In genomic region chr7:78621115-78621514, GRCm38 (mm10) we compare ENCODE assay signal across 25 mouse cellular contexts.
DNase-seq lines count a peak whose midpoint lies in the region; ATAC-seq lines count a peak whose summit lies in the region.
"Had no signal": no experiment of that assay in that cellular context is flagged by ENCODE, and none has a peak within 500 bp of the region (broad histone marks: within the 10 kb centered on the region; RNA-seq: fewer than 3 reads in every experiment).

No protein-coding gene starts in this region.

- H3K9me3 ChIP-seq in midbrain, embryonic 10.5 days (replicated peaks) = no peaks in the 10 kb centered on the region
- no peaks in the 10 kb centered on the region for H3K9me3 ChIP-seq in midbrain, embryonic 16.5 days (replicated peaks; ENCODE audit: control insufficient read depth, low read length, poor library complexity, severe bottlenecking)
- H3K9me3 ChIP-seq in hindbrain, embryonic 14.5 days (ENCODE audit: control insufficient read depth, low read length) = no peaks in the 10 kb centered on the region
- H3K9me3 ChIP-seq: embryonic facial prominence, embryonic 12.5 days; embryonic facial prominence, embryonic 15.5 days; forebrain, embryonic 12.5 days; forebrain, embryonic 15.5 days; G1E; hindbrain, embryonic 12.5 days; intestine, embryonic 15.5 days had no signal

- 60% methylated on average over 4 of the region's 4 CpGs for WGBS in midbrain, embryonic 10.5 days
- 46% methylated on average over 4 of the region's 4 CpGs for WGBS in midbrain, embryonic 16.5 days
- 49% methylated on average over 4 of the region's 4 CpGs for WGBS in hindbrain, embryonic 14.5 days

- H3K27ac ChIP-seq in midbrain, embryonic 10.5 days (replicated peaks) = 0 out of 2 replicates have a peak overlapping the region, but pooled peaks have one; percentile 20
- H3K27ac ChIP-seq in midbrain, embryonic 16.5 days (ENCODE audit: low read length) = no peak overlapping the region
- no peak overlapping the region for H3K27ac ChIP-seq in hindbrain, embryonic 14.5 days
- H3K27ac ChIP-seq: embryonic facial prominence, embryonic 12.5 days; embryonic facial prominence, embryonic 15.5 days; heart, adult 2 months; intestine, embryonic 15.5 days had no signal

- no peak overlapping the region for H3K9ac ChIP-seq in midbrain, embryonic 16.5 days (ENCODE audit: low read depth, low read length)
- no peak overlapping the region for H3K9ac ChIP-seq in hindbrain, embryonic 14.5 days
- H3K9ac ChIP-seq: embryonic facial prominence, embryonic 12.5 days; embryonic facial prominence, embryonic 15.5 days; forebrain, embryonic 12.5 days; forebrain, embryonic 15.5 days; hindbrain, embryonic 12.5 days; intestine, embryonic 15.5 days had no signal

- peak; percentile 11 for DNase-seq in adrenal gland, adult 2 months
- DNase-seq in adrenal gland, adult 8-10 months = no peak
- DNase-seq in midbrain, embryonic 10.5 days (ENCODE audit: low spot score) = no peak
- peak; percentile 4 for DNase-seq in NIH3T3 (ENCODE audit: low read depth)
- peak; percentile 16 for DNase-seq in brain, adult 2 months (ENCODE audit: low read depth, low spot score)
- no peak for DNase-seq in kidney, adult 18-20 months
- DNase-seq in hindbrain, embryonic 14.5 days (ENCODE audit: low spot score) = no peak
- DNase-seq: adrenal gland, postnatal 25 days; B cell, adult 2 months; cerebellum, adult 11 months; cerebellum, adult 2 months; cerebellum, adult 9-11 months; cerebellum, postnatal 25 days; gastrocnemius, postnatal 25 days; heart, adult 2 months; kidney, adult 11 months had no signal

- H3K4me3 ChIP-seq in midbrain, embryonic 10.5 days = no peak overlapping the region
- no peak overlapping the region for H3K4me3 ChIP-seq in midbrain, embryonic 16.5 days (ENCODE audit: low read depth, low read length)
- H3K4me3 ChIP-seq in hindbrain, embryonic 14.5 days (replicated peaks; ENCODE audit: low read length) = no peak overlapping the region
- H3K4me3 ChIP-seq: embryonic facial prominence, embryonic 12.5 days; embryonic facial prominence, embryonic 15.5 days; forebrain, embryonic 12.5 days; forebrain, embryonic 15.5 days; heart, adult 2 months; hindbrain, embryonic 12.5 days; intestine, embryonic 15.5 days had no signal

- no peak overlapping the region for H3K4me2 ChIP-seq in midbrain, embryonic 16.5 days (ENCODE audit: low read length)
- H3K4me2 ChIP-seq in hindbrain, embryonic 14.5 days (replicated peaks) = no peak overlapping the region
- H3K4me2 ChIP-seq: embryonic facial prominence, embryonic 12.5 days; embryonic facial prominence, embryonic 15.5 days; forebrain, embryonic 12.5 days; forebrain, embryonic 15.5 days; heart, embryonic 11.5 days; hindbrain, embryonic 12.5 days; intestine, embryonic 15.5 days had no signal

- no peak for ATAC-seq in midbrain, embryonic 16.5 days
- ATAC-seq in hindbrain, embryonic 14.5 days (ENCODE audit: low FRiP score) = no peak
- ATAC-seq: forebrain, embryonic 15.5 days; intestine, embryonic 15.5 days had no signal

- H3K4me1 ChIP-seq in midbrain, embryonic 10.5 days = peaks cover 35% of the 10 kb centered on the region
- H3K4me1 ChIP-seq in midbrain, embryonic 16.5 days (ENCODE audit: control insufficient read depth, insufficient read depth, low read length) = peaks cover 14% of the 10 kb centered on the region
- peaks cover 15% of the 10 kb centered on the region for H3K4me1 ChIP-seq in hindbrain, embryonic 14.5 days (replicated peaks; ENCODE audit: control insufficient read depth, insufficient read depth, low read length)
- H3K4me1 ChIP-seq: intestine, embryonic 15.5 days had no signal

- H3K27me3 ChIP-seq in midbrain, embryonic 10.5 days (ENCODE audit: low read depth, poor library complexity, severe bottlenecking) = 0 out of 2 replicates have a peak, but pooled peaks cover 7% of the 10 kb centered on the region
- H3K27me3 ChIP-seq in midbrain, embryonic 16.5 days (ENCODE audit: control insufficient read depth, insufficient read depth, low read depth, low read length) = no peaks in the 10 kb centered on the region
- no peaks in the 10 kb centered on the region for H3K27me3 ChIP-seq in hindbrain, embryonic 14.5 days (ENCODE audit: control insufficient read depth, insufficient read depth, low read length)
- H3K27me3 ChIP-seq: embryonic facial prominence, embryonic 12.5 days; embryonic facial prominence, embryonic 15.5 days; forebrain, embryonic 12.5 days; forebrain, embryonic 15.5 days; hindbrain, embryonic 12.5 days; intestine, embryonic 15.5 days had no signal

- no peaks in the 10 kb centered on the region for H3K36me3 ChIP-seq in midbrain, embryonic 10.5 days
- no peaks in the 10 kb centered on the region for H3K36me3 ChIP-seq in midbrain, embryonic 16.5 days (ENCODE audit: control insufficient read depth, insufficient read depth, low read length)
- H3K36me3 ChIP-seq in hindbrain, embryonic 14.5 days (replicated peaks; ENCODE audit: control insufficient read depth, insufficient read depth) = no peaks in the 10 kb centered on the region
- H3K36me3 ChIP-seq: embryonic facial prominence, embryonic 12.5 days; embryonic facial prominence, embryonic 15.5 days; forebrain, embryonic 12.5 days; forebrain, embryonic 15.5 days; G1E; hindbrain, embryonic 12.5 days; intestine, embryonic 15.5 days had no signal

Comparison
In these comparisons a context has a peak if more than half of its experiments do, and no peak if none do; other contexts are left out.
1. DNase-seq: peak in adrenal gland, adult 2 months (single experiment), NIH3T3 (single experiment) and brain, adult 2 months (single experiment); none in adrenal gland, adult 8-10 months (single experiment), midbrain, embryonic 10.5 days (single experiment), kidney, adult 18-20 months (single experiment) and hindbrain, embryonic 14.5 days (single experiment).